Mouse (Mus musculus) fat pad, adult 2 months (tissue): ENCODE data around the gene Slc7a7.

Experiments
- DNase-seq: peaks from one replicate; pipeline ENCODE4 v3.0.0-alpha.2; 2011; ENCODE audit warnings: low read depth, low spot score; ENCODE audit errors: extremely low read depth

The Slc7a7 gene

DNA sequence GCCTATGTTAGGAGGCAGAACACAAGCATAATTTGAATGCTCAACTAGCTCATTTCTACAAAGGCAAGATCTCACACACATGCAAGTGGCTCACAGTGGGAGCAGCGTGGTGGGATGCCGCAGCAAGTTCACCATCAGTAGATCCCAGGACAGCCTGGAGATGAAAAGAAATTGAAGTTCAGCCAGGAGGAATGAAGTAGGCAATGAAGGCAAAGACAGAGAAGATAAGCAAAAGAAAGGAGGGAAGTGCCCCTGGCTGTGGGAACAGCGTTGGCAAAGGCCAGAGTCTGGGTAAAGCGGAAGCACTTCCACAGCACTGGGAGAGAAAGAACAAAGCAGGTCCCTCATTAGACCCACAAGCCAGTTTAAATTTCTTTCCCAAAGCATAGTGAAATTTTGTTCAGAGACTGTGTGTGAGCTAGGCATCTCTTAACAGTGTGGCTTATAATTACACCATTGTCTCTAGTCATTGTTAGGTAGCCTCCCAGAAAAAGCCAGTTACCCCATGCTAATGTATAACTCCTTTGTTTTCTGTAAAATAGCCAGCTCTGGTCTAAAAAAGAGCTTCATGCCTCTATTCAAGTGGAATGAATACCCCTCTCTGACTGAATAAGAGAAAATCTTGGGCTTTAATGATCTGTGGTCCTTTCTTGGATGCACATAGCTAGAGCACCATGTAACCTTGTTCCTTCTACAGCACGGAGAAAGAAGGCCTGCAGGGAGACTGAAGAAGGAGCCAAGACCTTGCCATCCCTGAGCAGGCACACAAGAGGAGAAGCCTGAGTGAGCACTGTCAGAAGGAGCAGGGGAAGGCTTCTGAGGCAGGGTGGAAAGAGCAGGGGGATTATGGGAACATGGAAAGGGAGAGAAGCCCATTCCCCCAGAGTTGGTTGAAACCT, 85.2 kb downstream of the Slc7a7 start:
- DNase-seq, result no peak

DNA sequence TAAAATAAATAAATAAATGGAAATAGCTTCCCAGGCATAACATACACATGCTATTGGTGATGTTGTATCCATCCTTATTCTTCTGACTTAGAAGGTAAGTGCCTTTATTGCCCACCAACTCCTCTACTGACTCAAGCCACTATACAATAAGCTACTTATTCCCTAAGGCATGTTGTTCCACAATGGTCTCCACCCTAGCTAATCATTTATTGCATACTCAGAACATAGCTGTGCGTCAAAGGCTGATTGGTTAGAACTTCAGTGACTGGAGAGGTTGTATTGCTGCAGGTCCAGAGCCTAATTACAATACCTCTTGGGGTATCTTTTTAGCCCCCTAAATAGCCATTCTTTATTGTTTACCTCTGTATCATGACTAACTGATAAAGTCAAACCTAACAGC, 86.4 kb downstream of the Slc7a7 start:
- no peak for DNase-seq

DNA sequence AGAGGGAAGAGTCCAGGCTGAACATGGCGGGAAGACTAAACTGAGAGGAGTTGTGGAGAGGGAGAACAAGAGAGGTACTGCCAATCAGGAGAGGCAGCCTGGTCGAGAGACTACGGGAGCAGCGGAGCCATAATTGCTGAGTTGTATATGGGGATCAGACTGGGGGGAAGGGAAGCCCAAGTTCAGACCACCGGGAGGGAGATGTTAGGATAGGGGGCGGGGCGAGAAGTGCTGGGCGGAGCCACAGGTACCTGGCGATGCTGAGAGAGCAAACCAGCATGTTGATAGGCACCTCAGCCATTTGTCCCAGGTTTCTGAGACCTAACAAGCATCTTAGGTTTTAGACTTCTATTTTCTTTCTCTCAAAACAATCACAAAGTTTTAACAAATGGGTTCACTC, 88.4 kb downstream of the Slc7a7 start:
- DNase-seq, result no peak

DNA sequence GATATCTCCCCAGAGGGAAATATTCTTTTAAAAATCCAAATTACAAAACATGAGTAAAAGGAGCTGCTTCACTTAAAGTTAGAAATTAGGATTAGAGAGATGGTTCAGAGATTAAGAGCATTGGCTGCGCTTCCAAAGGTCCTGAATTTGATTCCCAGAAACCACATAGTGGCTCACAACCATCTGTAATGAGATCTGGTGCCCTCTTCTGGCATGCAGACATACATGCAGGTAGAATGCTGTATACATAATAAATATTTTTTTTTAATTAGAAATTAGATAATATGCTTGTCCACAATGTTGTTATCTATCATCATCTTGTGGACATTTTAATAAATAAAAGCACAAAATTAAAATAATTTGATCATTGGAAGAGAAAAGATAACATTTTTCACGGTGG, 89.0 kb downstream of the Slc7a7 start:
- no peak for DNase-seq

DNA sequence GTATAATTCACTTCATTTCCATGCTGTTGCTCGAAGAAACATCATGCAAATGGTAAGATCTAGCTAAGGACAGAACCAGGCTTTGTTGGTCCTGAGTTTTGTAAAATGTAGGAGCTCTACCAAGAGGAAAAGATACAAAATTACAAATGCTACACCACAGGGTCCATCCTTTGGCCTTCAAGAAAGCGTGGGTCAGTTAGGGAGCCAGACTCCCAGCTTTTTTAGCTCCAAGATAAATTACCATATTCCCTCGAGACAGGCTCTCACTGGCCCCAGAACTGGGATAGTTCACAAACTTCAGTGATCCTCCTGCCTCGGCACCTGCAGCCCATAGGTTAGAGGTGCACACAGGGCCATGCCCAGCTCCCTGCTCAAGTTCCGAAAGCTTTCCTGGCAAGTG, 93.1 kb downstream of the Slc7a7 start:
- DNase-seq, result no peak

DNA sequence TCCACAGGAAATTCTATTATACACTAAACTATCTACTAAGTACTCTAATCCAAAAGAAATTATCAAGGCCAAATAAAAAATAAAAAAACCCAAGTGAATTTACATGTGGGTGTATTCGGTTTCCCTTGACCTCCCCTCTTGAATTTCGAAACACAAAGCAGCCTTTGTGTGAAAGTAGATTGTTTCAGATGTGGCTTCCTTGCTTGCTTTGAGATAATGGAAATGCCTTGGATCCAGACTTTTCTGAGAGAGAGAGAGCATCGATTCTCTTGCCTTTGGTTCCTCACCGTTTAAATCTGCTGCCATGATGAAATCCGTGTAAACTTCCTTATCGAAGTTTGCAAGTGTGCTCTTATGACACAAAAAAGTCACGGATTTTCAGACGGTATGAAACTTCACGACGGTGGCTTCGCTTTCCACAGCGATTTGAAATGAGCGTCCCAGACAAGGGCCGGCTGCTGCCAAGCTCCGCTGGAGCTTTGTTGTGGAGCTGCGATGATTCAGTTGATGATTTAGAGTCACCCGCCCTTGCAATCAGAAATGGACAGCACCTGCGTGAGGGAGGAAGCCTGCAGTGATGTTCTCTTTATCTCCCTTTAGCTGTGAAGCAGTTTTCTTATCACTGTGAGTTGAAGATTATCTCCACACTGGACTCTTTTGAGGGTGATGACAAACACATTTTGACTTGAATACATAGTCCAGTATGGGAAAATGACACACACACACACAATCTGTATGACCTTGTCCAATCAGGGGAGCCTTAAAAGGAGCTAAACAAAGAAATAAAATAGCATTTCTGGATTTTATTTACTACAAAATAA, 95.8 kb downstream of the Slc7a7 start:
- no peak for DNase-seq
